Mouse (Mus musculus) 3T3-L1 (cell line): Measurements from ENCODE around the gene Gm28372.
A peak's percentile ranks its signal among the peaks of the same experiment; 100 is the strongest.
"Not testable (repeated sequence)": the region's sequence is repeated elsewhere in the genome, so short reads cannot be mapped to it uniquely, and the experiment has no call there.

Experiments
- DNase-seq: peaks from one replicate; pipeline ENCODE4 v3.0.0-alpha.2; 2015; ENCODE audit warnings: low read depth, low spot score

Gene Gm28372

GRCm38 (mm10) chr2:130404939-130405338 lies at the start of gene Gm28372, which contains the start of gene 1700020A23Rik:
Gene Gm28372 (plus strand): TSS chr2:130405239.
Gene 1700020A23Rik (plus strand): TSS chr2:130405259.
- no peak for DNase-seq

GRCm38 (mm10) chr2:130357551-130357950 lies 47.5 kb upstream of the Gm28372 start:
- DNase-seq, result no peak

- DNase-seq, result no peak
Measured at GRCm38 (mm10) chr2:130358852-130359251, 46.2 kb upstream of the Gm28372 start.

DNA sequence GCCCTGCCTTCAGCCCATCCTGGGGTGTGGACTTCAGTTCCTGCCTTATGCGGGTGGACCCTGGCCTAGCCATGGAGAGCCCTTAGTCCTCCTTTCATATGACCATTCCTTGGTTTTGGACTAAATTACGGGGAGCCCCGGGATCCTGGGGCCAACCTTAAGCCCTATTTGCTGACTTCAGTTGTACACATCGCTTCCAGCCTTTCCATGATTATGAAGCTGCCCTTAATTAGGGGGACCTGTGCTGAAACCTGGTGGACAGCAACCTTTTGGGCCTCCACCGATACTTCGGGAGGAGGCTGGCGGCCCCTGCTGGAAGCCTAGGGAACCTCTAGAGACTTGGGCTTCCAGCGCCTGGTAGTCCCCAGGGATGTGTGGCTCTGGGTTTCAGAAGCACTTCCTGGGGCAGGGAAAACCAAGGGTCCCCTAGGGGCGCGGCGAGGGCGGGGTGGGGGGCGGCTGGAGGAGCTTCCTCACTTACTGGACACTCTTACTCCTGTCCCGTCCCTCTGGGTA lies 42.5 kb upstream of the Gm28372 start:
- peak; percentile 68 for DNase-seq

DNA sequence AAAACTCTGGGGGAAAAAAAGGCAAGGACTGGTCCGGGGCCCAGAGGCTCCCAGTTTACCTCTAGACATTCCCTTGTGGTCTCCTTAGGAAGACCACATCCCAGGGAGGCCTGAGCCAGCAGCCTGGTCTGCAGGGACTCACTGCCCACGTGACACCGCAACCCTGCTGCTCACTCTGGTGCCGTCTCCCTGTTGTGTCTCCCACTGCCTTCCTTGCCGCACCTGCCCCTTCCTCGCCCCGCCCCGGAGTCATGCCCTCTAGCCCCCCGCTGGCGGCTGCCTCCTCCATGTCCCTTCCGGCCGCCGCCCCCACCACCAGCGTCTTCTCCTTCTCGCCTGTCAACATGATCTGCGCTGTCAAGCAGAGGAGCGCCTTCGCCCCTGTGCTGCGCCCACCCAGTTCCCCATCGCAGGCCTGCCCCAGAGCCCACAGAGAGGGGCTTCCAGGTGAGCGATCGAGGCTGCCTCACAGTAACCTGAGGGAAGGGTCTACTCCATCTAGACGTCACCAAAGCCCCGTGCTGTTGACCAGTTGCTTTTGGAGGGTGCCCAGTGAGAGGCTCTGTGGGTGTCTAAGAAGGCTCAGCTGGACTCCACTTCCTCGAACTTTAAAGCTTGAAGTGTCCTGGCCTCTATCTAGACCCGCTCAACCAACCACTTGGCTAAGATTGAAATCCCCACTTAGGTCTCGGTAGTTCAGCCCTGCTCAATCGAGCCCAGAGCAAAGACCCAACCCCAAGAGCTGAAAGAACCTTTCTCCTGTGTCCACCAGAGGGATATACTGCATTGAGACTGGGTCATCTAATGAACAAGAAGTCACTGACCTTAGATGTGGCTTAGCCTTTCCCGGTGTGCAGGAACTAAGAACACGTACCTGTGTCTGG lies 39.6 kb upstream of the Gm28372 start:
- DNase-seq, result no peak

DNA sequence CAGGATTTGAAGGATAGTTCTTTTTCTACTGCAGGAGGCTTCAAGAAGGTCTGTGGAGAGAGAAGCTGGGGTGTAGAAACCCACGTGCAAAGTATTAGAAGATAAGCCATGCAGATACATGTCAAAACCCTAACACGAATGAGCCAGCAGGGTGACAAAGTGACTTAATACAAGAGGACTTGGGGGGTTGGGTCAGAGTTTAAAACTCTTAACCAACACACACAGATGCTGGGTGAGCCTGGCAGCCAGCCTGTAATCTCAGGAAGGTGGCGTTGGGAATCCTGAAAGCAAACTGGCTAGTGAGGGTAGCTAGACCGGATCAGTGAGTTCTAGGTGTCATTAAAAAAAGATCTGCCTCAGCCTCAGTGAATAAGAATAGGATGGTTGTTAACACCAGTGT lies 37.7 kb upstream of the Gm28372 start:
- DNase-seq, result no peak

DNA sequence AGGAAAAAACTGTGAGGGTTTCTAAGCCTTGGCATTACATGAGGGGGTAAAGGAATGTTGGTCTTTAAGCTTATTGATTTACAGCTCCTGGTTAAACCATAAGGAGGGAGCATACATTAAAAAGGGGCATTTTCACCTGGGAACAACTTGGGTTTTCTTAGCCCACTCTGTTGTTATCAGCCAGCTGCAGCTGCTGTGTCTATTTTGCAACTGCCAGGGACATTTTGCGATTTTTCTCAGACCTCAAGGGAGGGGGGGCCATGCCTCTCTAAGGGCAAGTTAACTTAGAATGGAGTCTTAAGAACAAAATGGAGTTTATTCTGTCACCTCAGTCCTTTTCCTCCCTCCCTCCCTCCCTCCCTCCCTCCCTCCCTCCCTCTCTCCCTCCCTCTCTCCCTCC lies 32.0 kb upstream of the Gm28372 start:
- not testable (repeated sequence) for DNase-seq

GRCm38 (mm10) chr2:130374951-130375350 lies 30.1 kb upstream of the Gm28372 start:
- no peak for DNase-seq

DNA sequence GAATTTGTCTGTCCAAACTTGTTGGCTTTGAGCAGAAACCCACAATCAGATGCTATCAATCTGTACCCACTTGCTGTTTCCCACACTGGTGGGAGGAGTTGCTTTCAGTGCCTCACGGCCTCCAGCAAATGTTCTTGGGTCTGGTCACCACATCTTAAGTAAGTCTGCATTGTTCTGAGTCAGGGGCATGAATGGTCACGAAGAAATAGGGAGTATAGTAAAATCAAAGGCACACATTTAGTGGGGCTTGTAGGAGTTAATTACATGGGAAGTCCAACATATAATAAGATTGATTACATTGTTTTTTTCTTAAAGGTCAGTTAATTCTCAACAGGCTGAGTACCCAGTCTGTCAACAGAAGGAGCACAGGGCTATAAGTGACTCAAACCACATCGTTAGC lies 21.8 kb upstream of the Gm28372 start:
- no peak for DNase-seq

- DNase-seq, result no peak
Measured at GRCm38 (mm10) chr2:130383895-130384294, 21.1 kb upstream of the Gm28372 start.

GRCm38 (mm10) chr2:130386212-130386611 lies 18.8 kb upstream of the Gm28372 start:
- DNase-seq, result no peak

DNA sequence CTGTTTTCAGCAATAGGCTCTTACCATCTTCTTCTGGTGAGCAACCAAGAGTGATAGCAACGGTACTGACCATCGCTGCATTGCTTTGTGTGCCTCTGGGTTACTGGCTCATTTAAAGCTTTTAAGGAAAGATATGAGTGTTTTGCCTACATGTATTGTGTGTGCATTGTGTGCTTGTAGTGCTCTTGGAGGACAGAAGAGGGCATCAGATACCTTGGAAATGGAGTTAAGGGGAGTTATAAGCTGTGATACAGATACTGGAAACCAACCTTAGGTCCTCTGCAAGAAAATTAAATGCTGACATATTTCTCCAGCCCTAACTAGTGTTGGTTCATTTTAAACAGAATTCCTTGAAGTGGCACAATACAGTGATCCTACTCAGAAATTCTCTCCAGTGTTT lies 16.2 kb upstream of the Gm28372 start:
- peak; percentile 55 for DNase-seq

GRCm38 (mm10) chr2:130390993-130391625 lies 13.9 kb upstream of the Gm28372 start:
- DNase-seq, result no peak

DNA sequence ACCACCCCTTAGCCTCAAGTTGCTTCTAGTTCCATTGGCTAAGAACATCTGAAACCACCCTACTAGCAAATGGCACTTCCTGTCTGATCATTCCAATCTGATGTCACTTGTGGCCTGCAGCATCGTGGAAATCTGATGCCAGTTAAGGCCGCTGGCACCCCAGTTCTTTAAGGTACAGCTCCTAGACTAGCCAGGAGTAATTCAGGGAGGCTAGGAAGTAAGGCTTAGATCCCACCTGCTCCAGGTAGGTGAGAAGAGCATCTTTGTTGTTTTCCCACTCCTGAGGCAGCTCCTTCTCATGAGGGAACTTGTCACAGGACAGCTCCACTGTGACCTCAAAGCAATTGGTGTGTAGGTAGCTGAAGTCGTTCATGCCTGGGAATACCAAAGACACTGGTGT lies 12.2 kb upstream of the Gm28372 start:
- DNase-seq, result no peak

GRCm38 (mm10) chr2:130395696-130396095 lies 9.3 kb upstream of the Gm28372 start:
- DNase-seq, result no peak

DNA sequence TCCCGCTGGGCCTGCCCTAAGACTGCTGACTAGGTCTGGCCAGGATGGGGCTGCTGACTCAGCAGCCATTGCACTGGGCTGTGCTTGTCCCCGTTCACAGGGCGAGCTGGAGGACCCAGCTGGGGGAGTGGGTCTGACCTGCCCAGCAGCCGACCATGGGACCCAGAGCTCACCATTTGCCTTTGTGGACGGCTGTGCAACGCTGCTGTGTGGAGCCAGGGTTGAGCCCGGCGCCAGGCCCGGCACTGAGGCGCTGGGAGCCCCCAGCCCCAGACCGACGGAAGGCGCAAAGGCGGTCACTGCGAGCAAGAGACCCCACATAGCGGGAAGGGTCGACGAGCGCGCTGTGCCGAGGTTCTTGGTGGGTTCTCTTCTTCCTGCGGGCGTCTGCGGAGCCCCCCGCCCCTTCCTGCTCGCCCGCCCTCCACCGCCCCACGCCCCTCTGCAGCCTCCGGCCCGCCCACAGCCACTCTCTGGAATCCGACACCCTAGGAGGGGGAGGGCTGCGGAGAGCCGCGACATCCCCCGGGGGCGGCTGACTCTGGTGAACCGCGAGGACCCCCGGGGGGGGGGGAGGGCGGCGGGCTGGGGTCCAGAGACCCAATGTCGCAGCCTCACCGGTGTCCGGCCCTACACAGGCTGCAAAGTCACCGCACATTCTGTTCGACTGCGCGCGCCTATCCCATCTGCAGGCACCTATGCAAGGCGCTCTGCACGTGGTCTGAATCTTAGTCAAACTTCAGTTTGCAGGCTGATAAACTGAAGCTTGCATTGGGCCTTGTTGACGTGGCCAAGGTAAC lies 7.7 kb upstream of the Gm28372 start, which contains the start of gene Cpxm1:
Gene Cpxm1, minus strand, starts transcription at position 389 of the 800 bp plus-strand sequence.
- DNase-seq, result no peak

GRCm38 (mm10) chr2:130398091-130398490 lies 6.9 kb upstream of the Gm28372 start:
- DNase-seq, result no peak

GRCm38 (mm10) chr2:130400046-130400445 lies 5.0 kb upstream of the Gm28372 start:
- DNase-seq, result no peak

DNA sequence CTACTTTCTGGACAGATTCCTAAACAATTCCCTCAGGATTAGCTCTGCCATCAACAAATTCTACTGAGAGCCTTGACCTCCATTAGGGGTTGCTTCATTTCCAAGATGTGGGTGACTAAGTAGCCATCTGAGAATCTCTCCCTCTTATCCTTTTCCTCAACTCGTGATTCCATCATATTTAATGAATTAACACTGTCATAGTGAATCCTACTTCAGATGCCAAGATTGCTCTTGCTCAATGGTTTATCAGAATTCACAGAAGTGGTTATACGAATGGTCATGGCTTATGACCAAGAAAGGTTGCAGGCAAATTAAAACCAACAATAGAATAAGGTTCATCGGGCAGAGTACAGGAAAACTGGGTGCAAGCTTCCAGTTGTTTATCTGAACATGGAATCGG lies 3.1 kb upstream of the Gm28372 start:
- no peak for DNase-seq

GRCm38 (mm10) chr2:130406178-130406577 lies 1.1 kb downstream of the Gm28372 start, which contains the start of gene Tmem239:
Gene Tmem239 (plus strand): TSS chr2:130406478.
- no peak for DNase-seq

DNA sequence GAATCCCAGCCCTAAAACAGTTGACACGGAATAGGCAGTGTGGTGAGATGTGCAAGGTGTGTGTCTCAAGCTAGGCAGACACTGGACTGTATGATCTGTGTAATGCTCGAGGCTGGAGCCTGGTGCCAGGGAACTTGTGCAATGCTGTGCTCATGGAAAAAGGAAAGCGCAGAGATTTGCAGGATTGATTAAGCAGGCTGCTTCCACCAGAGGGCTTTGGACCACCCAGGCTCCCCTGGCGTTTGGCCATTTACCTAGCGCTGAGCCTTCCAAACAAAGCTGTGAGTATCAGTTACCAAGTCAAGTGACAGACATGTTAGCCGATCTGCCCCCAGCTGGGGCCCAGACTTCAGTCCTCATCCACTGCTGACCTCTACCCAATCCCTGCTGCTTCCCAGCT lies 3.2 kb downstream of the Gm28372 start:
- peak; percentile 27 for DNase-seq
